Mouse (Mus musculus) neural tube, embryonic 14.5 days (tissue): ENCODE measurements around the gene Mat2a. TPM values are rescaled to one million over a fixed set of nuclear protein-coding genes. Genes with fewer than 3 reads are reported as not detected.
A peak's percentile ranks its signal among the peaks of the same experiment; 100 is the strongest.

Experiments used
- ATAC-seq: fragments of 200-750 bp; cut with Nextera tagmentation; 2 replicates; pipeline ENCODE4 v1.8.0; 2017; ENCODE audit warnings: low read depth, mild to moderate bottlenecking, moderate TSS enrichment, moderate library complexity
- H3K27ac ChIP-seq: fragments of 300-500 bp; sonication (generic); 2 replicates; pipeline ENCODE4 v1.5.1; 2014; ENCODE audit warnings: low read depth, mild to moderate bottlenecking, control low read depth, low read length, moderate library complexity, mixed read lengths
- H3K27me3 ChIP-seq: fragments of 300-500 bp; sonication (generic); 2 replicates; pipeline ENCODE4 v1.6.1; 2014; ENCODE audit warnings: low read length; ENCODE audit not compliant: control insufficient read depth, insufficient read depth
- H3K36me3 ChIP-seq: fragments of 300-500 bp; sonication (generic); 2 replicates; pipeline ENCODE4 v1.6.1; 2014; ENCODE audit warnings: low read length, mixed read lengths; ENCODE audit not compliant: control insufficient read depth, insufficient read depth
- H3K4me1 ChIP-seq: fragments of 300-500 bp; sonication (generic); 2 replicates; pipeline ENCODE4 v1.6.1; 2014; ENCODE audit warnings: low read length; ENCODE audit not compliant: control insufficient read depth, insufficient read depth
- H3K4me2 ChIP-seq: fragments of 300-500 bp; sonication (generic); 2 replicates; pipeline ENCODE4 v1.6.1; 2014; ENCODE audit warnings: mild to moderate bottlenecking, low read depth, low read length, control low read depth
- H3K4me3 ChIP-seq: fragments of 300-500 bp; sonication (generic); 2 replicates; pipeline ENCODE4 v1.5.1; 2014; ENCODE audit warnings: low read depth, low read length, control low read depth, mixed read lengths
- H3K9ac ChIP-seq: fragments of 300-500 bp; sonication (generic); replicated peaks from 2 replicates; pipeline ENCODE4 v1.6.1; 2014; ENCODE audit warnings: low read depth, mild to moderate bottlenecking, control low read depth, low read length, mixed read lengths
- H3K9me3 ChIP-seq: fragments of 300-500 bp; sonication (generic); 2 replicates; pipeline ENCODE4 v1.6.1; 2016; ENCODE audit warnings: low read length; ENCODE audit not compliant: control insufficient read depth
- WGBS: fragments of 180-500 bp; shearing (Covaris S2); extraction: QIAGEN DNeasy Blood & Tissue Kit; methylation state at CpG from one replicate; pipeline ENCODE4 v1.1.7; 2014; 5-methylcytosine and 5-hydroxymethylcytosine counted together
- polyA plus RNA-seq: library from polyadenylated mRNA; unstranded; fragments of >200 nt; fragmentation: Nextera tagmentation; extraction: Ambion mirVana; gene quantifications from 2 replicates; pipeline ENCODE4 v1.2.1, GENCODE M21; 2014

Mat2a gene
- polyA plus RNA-seq, 1 experiment from 2014 or later = 392 TPM

DNA sequence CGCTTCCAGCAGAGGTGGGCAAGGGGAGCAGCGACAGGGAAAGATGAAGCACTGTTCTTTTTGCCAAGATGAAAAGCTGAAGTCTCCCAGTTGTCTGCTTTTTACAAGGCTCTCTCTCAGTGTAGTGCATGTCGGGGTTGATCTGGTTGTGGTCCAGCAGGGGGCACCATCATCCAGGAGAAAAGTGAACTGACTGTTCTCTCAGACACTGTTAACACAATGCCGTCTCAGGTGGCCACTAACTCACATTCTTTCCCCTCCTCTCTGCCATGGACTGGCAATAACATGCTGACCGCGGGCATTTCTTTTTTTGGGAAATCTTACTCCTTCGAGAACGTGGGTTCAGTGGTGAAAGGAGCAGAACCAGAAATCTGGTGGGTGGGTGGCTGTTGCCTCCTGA, 11.3 kb downstream of the Mat2a start:
- Histone ChIP-seq H3K4me3 (no peak overlapping the region), H3K4me1 (no peaks in the 10 kb centered on the region), H3K27ac (no peak overlapping the region), H3K9me3 (no peaks in the 10 kb centered on the region), H3K27me3 (no peaks in the 10 kb centered on the region), H3K9ac (no peak overlapping the region), H3K36me3 (peaks cover 60% of the 10 kb centered on the region), H3K4me2 (no peak overlapping the region)
- WGBS = 27% methylated on average over 8 of the region's 8 CpGs
- ATAC-seq = peak; percentile 89

DNA sequence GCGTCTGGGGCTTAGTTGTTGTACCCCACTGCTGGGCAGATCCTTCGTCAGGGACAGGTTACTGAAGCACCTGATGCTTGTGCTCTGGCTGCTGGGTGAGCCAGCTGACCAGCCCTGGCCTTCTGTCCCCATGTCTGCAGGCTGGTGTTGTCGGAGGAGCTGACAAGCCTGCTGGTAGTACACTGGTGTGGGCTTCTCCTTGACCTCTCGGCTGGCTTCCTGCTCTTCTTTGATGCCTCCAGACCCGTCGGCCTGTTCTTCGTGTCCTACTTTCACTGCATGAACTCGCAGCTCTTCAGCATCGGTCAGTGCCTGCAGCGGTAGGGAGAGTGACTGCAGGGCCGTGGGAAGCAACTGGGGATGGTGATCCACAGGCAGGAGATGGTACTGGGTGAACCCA, 13.7 kb downstream of the Mat2a start:
- no peak for ATAC-seq
- H3K4me1 ChIP-seq = no peaks in the 10 kb centered on the region
- no peak overlapping the region for H3K4me3 ChIP-seq
- no peaks in the 10 kb centered on the region for H3K27me3 ChIP-seq
- 94% methylated on average over 11 of the region's 11 CpGs for WGBS
- peaks cover 49% of the 10 kb centered on the region for H3K36me3 ChIP-seq
- no peak overlapping the region for H3K4me2 ChIP-seq
- H3K9me3 ChIP-seq = no peaks in the 10 kb centered on the region
- no peak overlapping the region for H3K9ac ChIP-seq
- no peak overlapping the region for H3K27ac ChIP-seq

DNA sequence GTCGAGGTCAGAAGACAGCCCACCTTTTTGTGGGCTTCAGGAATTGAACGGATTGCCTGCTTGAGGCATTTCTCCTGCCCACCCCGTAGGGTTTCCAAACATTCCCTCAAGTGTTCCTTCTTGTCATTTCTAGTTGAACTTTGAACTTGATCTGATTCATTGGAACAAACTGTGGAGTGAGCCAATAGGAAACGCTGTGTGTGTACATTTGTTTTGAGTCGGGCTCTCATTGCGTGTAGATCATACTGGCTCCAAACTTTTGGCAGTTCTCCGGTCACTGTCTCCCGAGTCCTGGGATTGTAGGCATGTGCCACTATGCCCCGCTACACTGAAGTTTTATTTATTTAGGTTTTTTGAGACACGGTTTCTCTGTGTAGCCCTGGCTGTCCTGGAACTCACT, 18.5 kb downstream of the Mat2a start:
- no peak for ATAC-seq
- Histone ChIP-seq H3K9me3 (no peaks in the 10 kb centered on the region), H3K27me3 (no peaks in the 10 kb centered on the region), H3K4me2 (no peak overlapping the region), H3K36me3 (peaks cover 39% of the 10 kb centered on the region), H3K4me1 (no peaks in the 10 kb centered on the region), H3K27ac (no peak overlapping the region), H3K9ac (no peak overlapping the region), H3K4me3 (no peak overlapping the region)
- 96% methylated on average over 10 of the region's 10 CpGs for WGBS

- Histone ChIP-seq H3K27ac (no peak overlapping the region), H3K36me3 (peaks cover 31% of the 10 kb centered on the region), H3K27me3 (no peaks in the 10 kb centered on the region), H3K4me1 (peaks cover 5% of the 10 kb centered on the region), H3K9me3 (no peaks in the 10 kb centered on the region), H3K4me2 (no peak overlapping the region), H3K4me3 (no peak overlapping the region), H3K9ac (no peak overlapping the region)
- WGBS = 81% methylated on average over 1 of the region's 1 CpGs
- no peak for ATAC-seq
These were observed 19.6 kb downstream of the Mat2a start for GRCm38 (mm10) chr6:72419806-72420205.

DNA sequence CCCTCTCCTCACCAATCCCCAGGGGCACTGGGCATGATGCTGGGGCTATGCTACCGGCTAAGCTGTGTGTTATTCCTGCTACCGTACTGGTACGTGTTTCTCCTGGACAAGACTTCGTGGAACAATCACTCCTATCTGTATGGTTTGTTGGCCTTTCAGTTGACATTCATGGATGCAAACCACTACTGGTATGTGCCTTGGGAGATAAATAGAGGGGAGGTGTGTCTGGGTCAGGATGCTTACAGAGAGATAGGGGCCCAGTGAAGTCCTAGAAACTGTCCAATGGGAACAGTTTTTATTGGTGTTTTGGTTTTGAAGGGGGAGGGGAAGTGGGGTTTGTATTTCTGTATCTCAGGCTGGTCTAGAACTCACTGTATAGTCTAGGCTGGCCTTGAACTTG, 21.1 kb downstream of the Mat2a start:
- no peak overlapping the region for H3K4me3 ChIP-seq
- peaks cover 8% of the 10 kb centered on the region for H3K4me1 ChIP-seq
- H3K27me3 ChIP-seq = no peaks in the 10 kb centered on the region
- no peak overlapping the region for H3K9ac ChIP-seq
- no peak overlapping the region for H3K27ac ChIP-seq
- no peaks in the 10 kb centered on the region for H3K9me3 ChIP-seq
- 96% methylated on average over 4 of the region's 4 CpGs for WGBS
- no peak for ATAC-seq
- H3K4me2 ChIP-seq = no peak overlapping the region
- H3K36me3 ChIP-seq = peaks cover 23% of the 10 kb centered on the region; the same call in 1 of the 2 replicates

DNA sequence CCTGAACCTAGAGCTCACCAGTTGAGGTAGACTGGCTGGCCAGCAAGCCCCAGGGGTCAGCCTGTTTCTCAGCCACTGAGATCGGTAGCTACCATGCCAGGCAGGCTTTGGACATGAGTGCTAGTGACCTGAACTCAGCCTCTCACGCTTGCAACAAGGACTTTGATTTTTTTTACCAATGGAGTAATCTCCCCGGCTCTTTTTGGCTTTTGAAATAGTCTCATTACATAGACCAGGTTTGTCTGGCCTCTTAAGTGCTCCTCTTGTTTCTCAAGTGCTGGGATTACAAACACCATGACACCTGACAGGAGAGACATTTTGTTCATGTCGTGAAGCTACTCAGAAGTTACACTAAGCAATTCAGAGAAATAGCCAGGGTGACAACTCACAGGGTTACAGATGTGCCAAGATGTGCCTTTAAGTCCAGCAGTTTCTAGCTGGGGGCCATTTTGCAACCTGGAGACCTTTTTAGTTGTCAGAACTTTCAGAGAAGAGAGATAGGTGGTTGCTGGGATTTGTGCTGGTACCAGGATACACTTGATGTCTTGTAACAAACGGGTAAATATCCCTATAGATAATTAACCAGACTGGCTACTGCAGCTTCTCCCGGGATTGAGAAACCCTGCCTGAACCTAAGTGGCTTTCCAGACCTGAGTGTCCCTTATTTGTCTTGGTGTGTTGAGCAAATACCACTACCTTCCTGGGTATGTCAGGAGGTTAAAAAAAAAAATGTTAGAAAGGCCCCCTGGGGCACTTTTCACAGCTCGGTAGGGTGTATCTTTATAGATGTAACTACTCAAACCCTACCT, 23.2 kb downstream of the Mat2a start:
- Histone ChIP-seq H3K9me3 (no peaks in the 10 kb centered on the region), H3K27ac (no peak overlapping the region), H3K36me3 (peaks cover 14% of the 10 kb centered on the region; the same call in 1 of the 2 replicates), H3K4me2 (no peak overlapping the region), H3K4me3 (no peak overlapping the region), H3K27me3 (no peaks in the 10 kb centered on the region), H3K4me1 (peaks cover 8% of the 10 kb centered on the region), H3K9ac (no peak overlapping the region)
- 89% methylated on average over 7 of the region's 7 CpGs for whole genome bisulfite sequencing
- no peak for ATAC-seq

- Histone ChIP-seq H3K27me3 (no peaks in the 10 kb centered on the region), H3K27ac (no peak overlapping the region), H3K4me3 (peak overlapping the region; percentile 46; the same call in 1 of the 2 replicates), H3K4me1 (peaks cover 8% of the 10 kb centered on the region), H3K36me3 (peaks cover 14% of the 10 kb centered on the region; the same call in 1 of the 2 replicates), H3K9ac (no peak overlapping the region), H3K4me2 (peak overlapping the region; percentile 88), H3K9me3 (no peaks in the 10 kb centered on the region)
- WGBS = 87% methylated on average over 5 of the region's 5 CpGs
- no peak for ATAC-seq
These were observed 24.2 kb downstream of the Mat2a start for GRCm38 (mm10) chr6:72415181-72415580.

DNA sequence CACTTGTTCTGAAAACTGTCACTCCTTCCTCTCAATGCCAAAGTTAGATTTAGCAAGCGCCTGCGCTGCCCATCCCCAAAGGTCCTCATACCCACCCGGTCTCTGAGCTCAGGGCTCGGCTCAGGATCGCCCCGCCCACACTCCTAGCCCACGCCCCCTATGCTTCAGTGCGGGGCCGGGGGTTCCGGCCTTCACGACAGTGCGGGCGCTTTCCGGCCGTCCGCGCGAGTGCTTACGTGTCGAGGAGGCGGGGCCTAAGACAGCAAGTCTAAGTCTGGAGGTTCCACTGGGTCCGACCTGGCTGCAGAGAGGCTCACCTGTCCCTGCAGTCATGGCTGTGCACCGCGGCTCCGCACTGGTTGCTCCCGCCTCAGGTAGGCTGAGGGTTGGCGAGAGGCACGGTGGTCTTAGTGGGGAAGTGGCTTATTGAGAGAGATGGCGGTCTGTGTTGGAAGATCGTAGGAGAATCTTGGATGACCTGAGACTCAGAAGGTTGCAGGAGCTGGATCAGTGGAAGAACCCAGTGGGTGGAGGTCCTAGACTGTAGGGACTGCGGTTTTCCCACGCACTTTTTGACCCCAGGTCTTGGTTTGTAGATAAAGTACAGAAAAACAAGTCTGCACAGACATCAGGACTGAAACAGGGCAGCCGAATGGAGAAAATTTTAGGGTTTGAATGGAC, 25.1 kb downstream of the Mat2a start, which contains the start of gene Ggcx:
Gene Ggcx, plus strand, starts transcription at position 233 of the 681 bp plus-strand sequence.
- WGBS = 2% methylated on average over 33 of the region's 33 CpGs
- peak; percentile 96 for ATAC-seq

GRCm38 (mm10) chr6:72410518-72410917, 28.8 kb downstream of the Mat2a start:
- Histone ChIP-seq H3K9ac (no peak overlapping the region), H3K27ac (no peak overlapping the region), H3K9me3 (no peaks in the 10 kb centered on the region), H3K4me3 (no peak overlapping the region), H3K4me2 (no peak overlapping the region), H3K36me3 (no peaks in the 10 kb centered on the region), H3K27me3 (no peaks in the 10 kb centered on the region), H3K4me1 (peaks cover 8% of the 10 kb centered on the region)
- ATAC-seq = no peak
- WGBS = 81% methylated on average over 7 of the region's 7 CpGs

More for the DNA sequence above, 25.1 kb downstream of the Mat2a start, which contains the start of gene Ggcx:
- Histone ChIP-seq H3K27me3 (no peaks in the 10 kb centered on the region), H3K4me1 (peaks cover 8% of the 10 kb centered on the region), H3K27ac (0 out of 2 replicates have a peak within 1 kb of the TSS, but pooled peaks have one; percentile 8), H3K4me2 (peak within 1 kb of the TSS; percentile 88), H3K9ac (peak within 1 kb of the TSS; percentile 66), H3K9me3 (no peaks in the 10 kb centered on the region), H3K36me3 (peaks cover 10% of the 10 kb centered on the region; the same call in 1 of the 2 replicates), H3K4me3 (peak within 1 kb of the TSS; percentile 46)
